In the genomic region with DNA sequence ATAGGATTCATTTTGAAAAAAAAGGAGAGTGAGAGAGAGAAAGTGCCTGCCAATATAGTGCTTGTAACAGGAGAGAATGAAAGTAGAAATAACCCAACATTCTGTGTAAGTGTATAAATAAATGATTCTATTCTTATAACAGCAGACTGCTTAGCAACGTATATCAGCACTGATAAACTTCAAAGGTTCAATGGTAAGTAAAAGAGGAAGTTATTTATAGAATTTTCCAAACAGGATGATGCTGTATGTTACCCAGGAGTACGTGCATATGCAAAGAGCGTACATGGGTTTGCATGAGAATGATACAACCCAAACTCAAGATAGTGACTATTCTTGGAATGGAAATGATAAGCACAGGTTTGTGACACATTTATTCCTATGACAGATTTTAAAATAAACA, we compare ENCODE assay signal across 14 mouse cellular contexts.
"Had no signal": no experiment of that assay in that cellular context is flagged by ENCODE, and none has a peak within 500 bp of the region (broad histone marks: within the 10 kb centered on the region; RNA-seq: fewer than 3 reads in every experiment).

No protein-coding gene starts in this region.

- H3K4me3 ChIP-seq: limb, embryonic 12.5 days; limb, embryonic 15.5 days; midbrain, embryonic 12.5 days had no signal

- H3K4me1 ChIP-seq: limb, embryonic 12.5 days; limb, embryonic 15.5 days; midbrain, embryonic 12.5 days had no signal

- H3K27me3 ChIP-seq: limb, embryonic 12.5 days; limb, embryonic 15.5 days; midbrain, embryonic 12.5 days had no signal

- H3K9me3 ChIP-seq: limb, embryonic 12.5 days; limb, embryonic 15.5 days; midbrain, embryonic 12.5 days had no signal

- H3K36me3 ChIP-seq: limb, embryonic 12.5 days; limb, embryonic 15.5 days; midbrain, embryonic 12.5 days had no signal

- H3K27ac ChIP-seq: kidney, postnatal 0 days; limb, embryonic 12.5 days; limb, embryonic 15.5 days; liver, embryonic 14.5 days; macrophage; midbrain, embryonic 12.5 days had no signal

- DNase-seq: kidney, postnatal 25 days; left cerebral cortex, postnatal 4 days; liver, postnatal 0 days; lung, embryonic 14.5 days; thymus, adult 18-20 months; thymus, postnatal 36 days had no signal

- H3K9ac ChIP-seq: limb, embryonic 12.5 days; limb, embryonic 15.5 days; liver, embryonic 14.5 days; liver, postnatal 0 days; lung, embryonic 14.5 days; midbrain, embryonic 12.5 days had no signal

- ATAC-seq: liver, postnatal 0 days; lung, postnatal 0 days had no signal

- H3K4me2 ChIP-seq: limb, embryonic 12.5 days; limb, embryonic 15.5 days; liver, embryonic 11.5 days; lung, embryonic 14.5 days; midbrain, embryonic 12.5 days had no signal
